Mouse (Mus musculus) embryonic facial prominence, embryonic 10.5 days (tissue): ENCODE measurements around the gene Cpsf4l. TPM values are rescaled to one million over a fixed set of nuclear protein-coding genes. Genes with fewer than 3 reads are reported as not detected.

Source experiments
- DNase-seq: peaks from one replicate; pipeline ENCODE4 v3.0.0-alpha.2; 2017; ENCODE audit warnings: low spot score
- H3K27ac ChIP-seq: fragments of 300-500 bp; sonication (generic); replicated peaks from 2 replicates; pipeline ENCODE4 v1.5.1; 2016; ENCODE audit warnings: mild to moderate bottlenecking
- H3K27me3 ChIP-seq: fragments of 300-500 bp; sonication (generic); replicated peaks from 2 replicates; pipeline ENCODE4 v1.6.1; 2016; ENCODE audit warnings: low read depth, mild to moderate bottlenecking; ENCODE audit not compliant: poor library complexity, severe bottlenecking
- H3K36me3 ChIP-seq: fragments of 300-500 bp; sonication (generic); replicated peaks from 2 replicates; pipeline ENCODE4 v1.6.1; 2016; ENCODE audit warnings: mild to moderate bottlenecking, moderate library complexity
- H3K4me1 ChIP-seq: fragments of 300-500 bp; sonication (generic); 2 replicates; pipeline ENCODE4 v1.6.1; 2016
- H3K4me3 ChIP-seq: fragments of 300-500 bp; sonication (generic); 2 replicates; pipeline ENCODE4 v1.5.1; 2016; ENCODE audit warnings: mild to moderate bottlenecking, moderate library complexity
- H3K9me3 ChIP-seq: fragments of 300-500 bp; sonication (generic); 2 replicates; pipeline ENCODE4 v1.6.1; 2016; ENCODE audit warnings: mild to moderate bottlenecking
- WGBS: fragments of 180-500 bp; shearing (Covaris S2); methylation state at CpG from one replicate; pipeline ENCODE4 v1.1.7; 2016; 5-methylcytosine and 5-hydroxymethylcytosine counted together
- polyA plus RNA-seq: library from polyadenylated mRNA; unstranded; fragments of >200 nt; fragmentation: Nextera tagmentation; extraction: Ambion mirVana; gene quantifications from 2 replicates; pipeline ENCODE4 v1.2.1, GENCODE M21; 2016

Gene Cpsf4l
- polyA plus RNA-seq: 0.34 and 0.69 TPM in 2 replicates

GRCm38 (mm10) chr11:113709731-113710256 lies at the start of gene Cpsf4l:
Cpsf4l (minus strand) TSS chr11:113710017.
- WGBS: 5% methylated on average over 11 of the region's 11 CpGs
- Histone ChIP-seq H3K27ac (peak within 1 kb of the TSS; percentile 87), H3K36me3 (peaks cover 11% of the 10 kb centered on the region), H3K4me1 (peaks cover 40% of the 10 kb centered on the region), H3K9me3 (no peaks in the 10 kb centered on the region), H3K4me3 (peak within 1 kb of the TSS; percentile 36), H3K27me3 (peaks cover 32% of the 10 kb centered on the region)
- no peak for DNase-seq

DNA sequence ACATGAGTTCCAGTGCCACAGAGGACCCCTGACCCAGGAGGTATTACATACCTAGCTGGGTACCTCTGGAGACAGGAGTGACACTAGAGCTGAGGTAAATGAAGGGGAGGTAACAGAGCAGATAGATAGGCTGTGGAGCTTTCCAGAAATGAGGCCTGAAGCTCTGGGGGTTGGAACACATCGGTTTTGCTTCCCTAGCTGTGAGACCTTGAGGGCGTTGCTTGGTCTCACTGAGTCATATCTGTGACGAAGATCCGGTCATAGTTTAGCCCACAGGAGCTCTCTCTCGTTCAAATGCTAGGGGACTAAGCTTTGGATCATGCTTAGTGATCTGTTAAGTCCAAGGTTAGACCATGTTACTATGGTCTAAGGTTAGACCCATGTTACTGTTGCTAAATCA lies 49.0 kb upstream of the Cpsf4l start:
- WGBS: 90% methylated on average over 5 of the region's 5 CpGs
- DNase-seq: no peak
- Histone ChIP-seq H3K36me3 (no peaks in the 10 kb centered on the region), H3K4me1 (peaks cover 32% of the 10 kb centered on the region), H3K4me3 (no peak overlapping the region), H3K9me3 (no peaks in the 10 kb centered on the region), H3K27me3 (no peaks in the 10 kb centered on the region), H3K27ac (no peak overlapping the region)

GRCm38 (mm10) chr11:113756578-113756977 lies 46.8 kb upstream of the Cpsf4l start:
- no peaks in the 10 kb centered on the region for H3K36me3 ChIP-seq
- H3K27me3 ChIP-seq: 0 out of 2 replicates have a peak, but pooled peaks cover 4% of the 10 kb centered on the region
- H3K9me3 ChIP-seq: no peaks in the 10 kb centered on the region
- H3K4me1 ChIP-seq: peaks cover 30% of the 10 kb centered on the region
- H3K4me3 ChIP-seq: no peak overlapping the region
- DNase-seq: no peak
- WGBS: 93% methylated on average over 12 of the region's 12 CpGs
- H3K27ac ChIP-seq: no peak overlapping the region

DNA sequence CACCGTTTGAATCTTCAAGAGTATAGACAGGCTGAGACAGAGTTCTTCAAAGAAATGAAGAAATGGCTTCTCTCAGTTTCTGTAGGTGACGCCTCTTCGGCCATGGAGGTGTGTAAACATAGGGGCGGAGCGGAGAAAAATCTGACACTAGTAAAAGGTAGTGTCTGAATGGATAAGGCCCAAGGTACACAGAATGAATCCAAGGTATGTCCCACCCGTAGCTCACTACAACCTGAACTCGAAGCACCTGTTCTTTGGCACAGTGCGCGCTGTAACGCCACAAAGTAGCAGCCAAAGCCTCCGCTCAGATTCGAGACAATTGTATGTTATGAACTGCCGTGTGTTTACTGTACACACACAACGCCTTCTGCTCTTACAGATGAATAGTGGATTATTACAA lies 46.1 kb upstream of the Cpsf4l start:
- 90% methylated on average over 14 of the region's 14 CpGs for WGBS
- no peak overlapping the region for H3K4me3 ChIP-seq
- H3K9me3 ChIP-seq: no peaks in the 10 kb centered on the region
- H3K27me3 ChIP-seq: 0 out of 2 replicates have a peak, but pooled peaks cover 4% of the 10 kb centered on the region
- H3K4me1 ChIP-seq: peaks cover 29% of the 10 kb centered on the region
- no peak for DNase-seq
- H3K27ac ChIP-seq: no peak overlapping the region; the same call in 1 of the 2 replicates
- no peaks in the 10 kb centered on the region for H3K36me3 ChIP-seq

- WGBS: 31% methylated on average over 9 of the region's 9 CpGs
These were observed 45.0 kb upstream of the Cpsf4l start for GRCm38 (mm10) chr11:113754845-113755244.

GRCm38 (mm10) chr11:113752685-113753430 lies 43.0 kb upstream of the Cpsf4l start:
- 0 out of 2 replicates have a peak, but pooled peaks cover 4% of the 10 kb centered on the region for H3K27me3 ChIP-seq
- peak overlapping the region; percentile 95; the same call in 1 of the 2 replicates for H3K27ac ChIP-seq
- peak overlapping the region; percentile 81 for H3K4me3 ChIP-seq
- no peaks in the 10 kb centered on the region for H3K9me3 ChIP-seq
- peaks cover 52% of the 10 kb centered on the region for H3K4me1 ChIP-seq
- H3K36me3 ChIP-seq: peaks cover 12% of the 10 kb centered on the region
- no peak for DNase-seq
- 95% methylated on average over 10 of the region's 10 CpGs for WGBS

More at GRCm38 (mm10) chr11:113754845-113755244, 45.0 kb upstream of the Cpsf4l start:
- 0 out of 2 replicates have a peak, but pooled peaks cover 4% of the 10 kb centered on the region for H3K27me3 ChIP-seq
- H3K27ac ChIP-seq: no peak overlapping the region
- no peak overlapping the region for H3K4me3 ChIP-seq
- H3K36me3 ChIP-seq: no peaks in the 10 kb centered on the region
- peak; percentile 48 for DNase-seq
- H3K4me1 ChIP-seq: peaks cover 33% of the 10 kb centered on the region
- no peaks in the 10 kb centered on the region for H3K9me3 ChIP-seq

GRCm38 (mm10) chr11:113752158-113752661 lies 42.4 kb upstream of the Cpsf4l start:
- Histone ChIP-seq H3K9me3 (no peaks in the 10 kb centered on the region), H3K4me1 (peaks cover 59% of the 10 kb centered on the region), H3K27me3 (0 out of 2 replicates have a peak, but pooled peaks cover 4% of the 10 kb centered on the region), H3K4me3 (peak overlapping the region; percentile 81), H3K27ac (peak overlapping the region; percentile 95), H3K36me3 (peaks cover 18% of the 10 kb centered on the region)
- 26% methylated on average over 15 of the region's 15 CpGs for WGBS
- DNase-seq: no peak

GRCm38 (mm10) chr11:113751484-113752084 lies 41.8 kb upstream of the Cpsf4l start, which contains the start of gene Cdc42ep4:
Cdc42ep4 (minus strand) TSS chr11:113751881.
- H3K36me3 ChIP-seq: peaks cover 23% of the 10 kb centered on the region
- peak within 1 kb of the TSS; percentile 95 for H3K27ac ChIP-seq
- H3K4me1 ChIP-seq: peaks cover 63% of the 10 kb centered on the region
- peak within 1 kb of the TSS; percentile 81 for H3K4me3 ChIP-seq
- H3K9me3 ChIP-seq: no peaks in the 10 kb centered on the region
- under 1% methylated on average over 44 of the region's 44 CpGs for WGBS
- DNase-seq: peak; percentile 96
- H3K27me3 ChIP-seq: 0 out of 2 replicates have a peak, but pooled peaks cover 4% of the 10 kb centered on the region

DNA sequence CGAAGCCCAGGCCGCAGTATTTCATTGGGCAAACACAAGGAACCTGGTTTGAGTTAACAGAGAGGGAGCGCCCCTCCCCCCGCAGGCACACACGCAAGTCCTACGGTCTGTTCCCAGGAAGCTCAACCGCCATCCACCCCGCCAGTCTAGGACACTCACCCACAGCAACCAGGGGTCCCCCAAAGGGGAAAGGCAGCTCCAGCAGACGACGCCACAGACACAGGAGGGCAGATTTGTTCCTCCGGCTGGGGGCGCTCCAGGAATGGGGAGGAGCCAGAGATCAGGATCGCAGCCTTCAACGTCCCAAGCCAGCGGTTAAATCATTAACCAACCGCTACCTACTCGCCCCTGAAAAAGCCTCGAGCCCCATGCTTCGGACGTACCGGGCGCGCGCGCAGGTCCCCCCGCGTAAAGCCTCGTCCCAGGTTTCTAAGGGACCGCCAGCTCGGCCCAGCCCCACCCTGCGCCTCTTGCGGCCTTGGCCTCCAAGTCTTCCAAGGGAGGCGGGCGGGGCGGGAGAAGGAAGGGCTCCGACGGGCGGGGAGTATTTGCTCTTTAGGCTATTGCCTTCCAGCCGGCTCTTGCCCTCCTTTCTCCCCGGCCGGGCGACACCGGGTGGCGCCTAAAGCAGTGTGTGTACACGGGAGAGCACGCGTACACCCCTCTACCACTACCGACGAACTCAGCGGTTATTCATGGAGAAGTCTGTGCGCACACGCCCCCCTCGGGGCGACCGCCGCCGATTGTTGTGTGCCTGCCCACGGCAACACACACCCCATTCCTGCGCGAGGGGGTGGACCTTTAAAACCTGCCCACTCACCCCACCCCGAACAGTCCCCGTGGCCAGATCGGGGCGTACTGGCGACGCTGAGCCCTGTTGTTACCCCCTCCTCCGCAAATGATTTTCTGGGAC lies 41.0 kb upstream of the Cpsf4l start:
- Histone ChIP-seq H3K9me3 (no peaks in the 10 kb centered on the region), H3K27me3 (0 out of 2 replicates have a peak, but pooled peaks cover 4% of the 10 kb centered on the region), H3K36me3 (peaks cover 31% of the 10 kb centered on the region), H3K4me1 (peaks cover 67% of the 10 kb centered on the region), H3K4me3 (peak overlapping the region; percentile 81), H3K27ac (peak overlapping the region; percentile 95)
- WGBS: under 1% methylated on average over 67 of the region's 67 CpGs
- DNase-seq: peak; percentile 91

DNA sequence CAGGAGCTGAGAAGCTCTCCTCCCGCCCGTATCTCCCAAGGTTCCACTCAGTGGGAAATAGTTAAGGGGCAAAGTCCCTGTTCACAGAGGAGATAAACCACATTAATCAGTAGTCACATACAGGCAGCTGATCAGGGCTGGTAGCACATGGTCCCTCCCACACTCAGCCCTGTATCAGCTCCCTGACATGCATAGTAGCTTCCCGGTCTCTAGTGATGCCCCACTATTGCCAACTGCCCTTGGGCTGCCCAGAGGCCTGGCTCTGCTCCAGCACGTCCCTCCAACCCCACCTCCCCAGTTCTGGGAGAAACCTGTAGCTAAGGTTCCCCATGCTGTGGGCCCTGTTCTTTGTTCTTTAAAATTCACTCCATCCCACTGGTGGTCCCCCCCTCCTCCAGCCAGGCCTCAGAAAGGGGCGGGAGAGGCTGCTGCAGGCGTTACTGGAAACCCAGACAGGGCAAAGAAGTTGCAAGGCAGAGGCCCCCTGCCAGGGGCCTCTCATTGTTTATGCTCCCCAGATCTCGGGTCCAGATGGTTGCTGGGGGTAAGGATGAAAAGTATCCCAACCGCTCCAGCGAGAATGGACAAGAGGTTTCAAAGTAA lies 40.0 kb upstream of the Cpsf4l start:
- Histone ChIP-seq H3K36me3 (peaks cover 40% of the 10 kb centered on the region), H3K4me3 (peak overlapping the region; percentile 81), H3K27ac (peak overlapping the region; percentile 95), H3K4me1 (peaks cover 62% of the 10 kb centered on the region), H3K27me3 (0 out of 2 replicates have a peak, but pooled peaks cover 4% of the 10 kb centered on the region), H3K9me3 (no peaks in the 10 kb centered on the region)
- WGBS: under 1% methylated on average over 9 of the region's 9 CpGs
- peak; percentile 81 for DNase-seq

DNA sequence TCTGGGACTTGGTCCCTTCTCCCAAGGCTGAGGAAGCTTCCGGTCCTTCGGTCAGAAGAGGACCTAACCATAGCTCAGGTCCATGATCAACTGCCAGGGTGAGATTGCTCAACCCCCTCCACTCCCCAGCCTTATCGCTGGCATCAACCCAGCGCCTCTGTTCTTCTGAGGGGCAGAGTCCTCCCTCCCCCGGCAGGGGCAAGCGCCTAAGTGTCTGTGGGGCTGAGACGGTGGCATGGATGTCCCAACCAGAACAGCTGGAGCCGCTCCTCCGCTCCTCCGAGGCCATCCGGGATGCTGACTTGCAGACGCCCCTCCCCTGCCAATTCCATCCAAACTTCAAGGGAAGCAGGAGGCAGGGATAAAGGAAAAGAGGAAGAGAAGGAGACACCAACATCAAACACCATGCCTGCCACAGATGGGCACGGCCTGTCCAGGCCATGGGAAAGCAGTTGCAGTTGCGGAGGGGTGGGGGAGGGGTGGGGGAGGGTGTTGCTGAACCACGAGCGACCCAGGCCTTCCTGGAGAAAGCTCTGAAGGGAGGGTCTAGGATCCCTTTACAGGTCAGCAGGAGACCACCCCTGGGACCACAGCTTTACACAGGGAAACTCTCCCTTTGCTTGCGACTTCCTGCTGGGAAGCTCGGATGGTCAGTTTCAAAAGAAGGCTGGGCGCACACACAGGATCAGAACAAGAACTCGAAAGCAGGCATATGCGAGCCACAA lies 39.1 kb upstream of the Cpsf4l start:
- 8% methylated on average over 21 of the region's 21 CpGs for WGBS
- H3K4me1 ChIP-seq: peaks cover 53% of the 10 kb centered on the region
- H3K4me3 ChIP-seq: peak overlapping the region; percentile 81
- peak overlapping the region; percentile 95 for H3K27ac ChIP-seq
- no peaks in the 10 kb centered on the region for H3K9me3 ChIP-seq
- H3K27me3 ChIP-seq: 0 out of 2 replicates have a peak, but pooled peaks cover 4% of the 10 kb centered on the region
- H3K36me3 ChIP-seq: peaks cover 48% of the 10 kb centered on the region
- peak; percentile 79 for DNase-seq
